Mouse (Mus musculus) ES-Bruce4 (cell line): ENCODE results near the gene Slc16a9.
A peak's percentile ranks its signal among the peaks of the same experiment; 100 is the strongest.

ENCODE experiments used
- CTCF ChIP-seq: IDR thresholded peaks from one replicate; pipeline ENCODE4 v1.8.1; 2011; ENCODE audit warnings: low read depth, low read length
- EP300 ChIP-seq: IDR thresholded peaks from 2 replicates; pipeline ENCODE4 v1.6.1; 2011; ENCODE audit warnings: low read depth, low read length; ENCODE audit not compliant: insufficient read depth
- POLR2A ChIP-seq: IDR thresholded peaks from one replicate; pipeline ENCODE4 v1.8.1; 2011; ENCODE audit warnings: low read length; ENCODE audit not compliant: insufficient read depth

DNA sequence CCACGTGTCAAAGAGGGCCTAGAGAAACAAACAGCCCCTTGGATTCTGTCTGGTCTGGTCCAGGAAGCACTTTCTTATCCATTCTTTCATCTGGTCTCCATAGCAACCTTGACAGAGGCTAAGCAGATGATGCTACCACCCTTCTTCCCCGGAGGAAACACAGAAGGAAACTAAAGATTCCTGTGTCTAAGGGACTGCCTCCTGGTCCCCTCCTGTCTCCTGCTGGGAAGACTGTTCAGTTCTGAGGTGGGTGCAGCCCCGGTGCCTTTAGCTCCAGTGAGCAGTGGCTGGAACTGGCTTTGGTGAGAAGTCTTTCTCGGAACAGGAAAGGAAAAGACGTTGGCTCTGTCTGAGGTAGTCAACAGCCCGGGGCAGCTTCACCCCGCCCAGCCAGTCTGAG, 47.1 kb downstream of the Slc16a9 start:
- TF ChIP-seq POLR2A, result no peak
- TF ChIP-seq CTCF, result no peak
- peak; percentile 99 for TF ChIP-seq EP300
